Mouse (Mus musculus) ES-E14 (cell line): Measurements from ENCODE around the gene Aim2. TPM values are rescaled to one million over a fixed set of nuclear protein-coding genes. Genes with fewer than 3 reads are reported as not detected.

Experiments
- DNase-seq: peaks from one replicate; pipeline ENCODE4 v3.0.0-alpha.2; 2013; ENCODE audit warnings: low read depth, low spot score
- H3K27ac ChIP-seq: 2 replicates; pipeline ENCODE4 v1.5.1; 2012; ENCODE audit warnings: low read depth, mild to moderate bottlenecking, low read length, moderate library complexity, mixed read lengths; ENCODE audit not compliant: poor library complexity, insufficient read depth, severe bottlenecking
- H3K36me3 ChIP-seq: 2 replicates; pipeline ENCODE4 v1.6.1; 2012; ENCODE audit warnings: mild to moderate bottlenecking, low read length, moderate library complexity, mixed read lengths; ENCODE audit not compliant: control insufficient read depth, poor library complexity, insufficient read depth, severe bottlenecking
- H3K4me1 ChIP-seq, 2 experiments: fragments of 150-350 bp in 1 of 2; sonication (generic) in 1 of 2; 2 replicates each; pipeline ENCODE4 v1.6.1; 2012; ENCODE audit warnings: low read length in 2 of 2, mild to moderate bottlenecking in 1 of 2, mixed read lengths in 1 of 2; ENCODE audit not compliant: control insufficient read depth in 2 of 2, insufficient read depth in 2 of 2, poor library complexity in 1 of 2
- H3K4me3 ChIP-seq, 2 experiments: fragments of 150-350 bp in 1 of 2; sonication (generic) in 1 of 2; 2 replicates each; pipeline ENCODE4 v1.5.1; 2012; ENCODE audit warnings: low read length in 2 of 2, low read depth in 1 of 2, mild to moderate bottlenecking in 1 of 2, mixed read lengths in 1 of 2; ENCODE audit not compliant: insufficient read depth in 1 of 2, poor library complexity in 1 of 2, severe bottlenecking in 1 of 2
- H3K9ac ChIP-seq: 2 replicates; pipeline ENCODE4 v1.6.1; 2012; ENCODE audit warnings: low read depth, mild to moderate bottlenecking, low read length, mixed read lengths; ENCODE audit not compliant: poor library complexity, insufficient read depth, severe bottlenecking
- H3K9me3 ChIP-seq: fragments of 150-350 bp; sonication (generic); 2 replicates; pipeline ENCODE4 v1.6.1; 2012; ENCODE audit warnings: low read depth, mild to moderate bottlenecking, low read length; ENCODE audit not compliant: control insufficient read depth, insufficient read depth
- CHD2 ChIP-seq: IDR thresholded peaks from 2 replicates; pipeline ENCODE4 v1.6.1; 2014; ENCODE audit warnings: mild to moderate bottlenecking, low read depth, low read length, inconsistent platforms
- HCFC1 ChIP-seq: IDR thresholded peaks from 2 replicates; pipeline ENCODE4 v1.6.1; 2012; ENCODE audit warnings: low read length, inconsistent platforms, borderline replicate concordance; ENCODE audit not compliant: insufficient read depth
- MAFK ChIP-seq: IDR thresholded peaks from 2 replicates; pipeline ENCODE4 v1.6.1; 2014; ENCODE audit warnings: mild to moderate bottlenecking, low read depth, low read length, inconsistent platforms; ENCODE audit not compliant: insufficient read depth
- ZC3H11A ChIP-seq: IDR thresholded peaks from 2 replicates; pipeline ENCODE4 v1.6.1; 2012; ENCODE audit warnings: low read depth, mild to moderate bottlenecking, inconsistent platforms, low read length, borderline replicate concordance
- ZNF384 ChIP-seq: IDR thresholded peaks from 2 replicates; pipeline ENCODE4 v1.6.1; 2012; ENCODE audit warnings: low read depth, low read length, inconsistent platforms
- in situ Hi-C, 2 experiments: fragments of 600-800 bp; cut with MboI; formaldehyde crosslinking; loops; one replicate each; pipeline ENCODE4 v1.15.1; 2025; ENCODE audit warnings: low sequenced_read_pairs in 2 of 2, inconsistent platforms in 1 of 2; ENCODE audit not compliant: unreplicated experiment in 2 of 2
- total RNA-seq: library from RNA; depleted of rRNA; stranded (reverse); fragments of 300-350 nt; gene quantifications from 2 replicates; pipeline ENCODE4 v1.2.3, GENCODE M21; 2012

The Aim2 gene
- total RNA-seq, 1 experiment = 17.0 TPM

DNA sequence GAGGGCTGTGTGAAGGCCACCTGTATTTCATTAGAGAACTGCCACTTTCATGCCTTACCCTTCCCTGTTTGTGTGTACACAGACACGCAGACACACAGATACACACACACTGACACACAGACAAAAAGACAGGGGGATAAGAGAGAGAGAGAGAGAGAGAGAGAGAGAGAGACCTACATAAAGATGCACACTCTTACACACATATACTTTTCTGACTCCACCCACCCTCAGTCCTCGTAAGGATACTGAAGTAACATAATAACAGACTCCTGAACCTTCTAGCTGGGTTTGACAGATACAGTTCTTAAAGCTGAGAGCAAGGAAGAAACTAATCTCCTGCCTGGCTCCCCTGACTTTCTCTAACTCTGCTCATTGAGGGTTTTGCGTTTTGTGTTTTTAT is 38.8 kb downstream of the Aim2 start:
- in situ Hi-C loops = loop anchor here (10.0 to 25.0 kb wide), 3 partner anchors 65 to 977 kb away; partner anchors contain the start of gene Dusp23 (in 1 of the 2)
- Histone ChIP-seq H3K4me3 (no peak overlapping the region), H3K27ac (no peak overlapping the region), H3K9me3 (no peaks in the 10 kb centered on the region), H3K9ac (no peak overlapping the region), H3K4me1 (peaks cover 0 to 3% of the 10 kb centered on the region in 2 experiments; a peak in 1 of 4 replicates), H3K36me3 (no peaks in the 10 kb centered on the region)
- no peak for DNase-seq
- TF ChIP-seq HCFC1 = no peak
- TF ChIP-seq ZC3H11A = no peak
- no peak for TF ChIP-seq ZNF384
- no peak for TF ChIP-seq CHD2
- TF ChIP-seq MAFK = no peak

DNA sequence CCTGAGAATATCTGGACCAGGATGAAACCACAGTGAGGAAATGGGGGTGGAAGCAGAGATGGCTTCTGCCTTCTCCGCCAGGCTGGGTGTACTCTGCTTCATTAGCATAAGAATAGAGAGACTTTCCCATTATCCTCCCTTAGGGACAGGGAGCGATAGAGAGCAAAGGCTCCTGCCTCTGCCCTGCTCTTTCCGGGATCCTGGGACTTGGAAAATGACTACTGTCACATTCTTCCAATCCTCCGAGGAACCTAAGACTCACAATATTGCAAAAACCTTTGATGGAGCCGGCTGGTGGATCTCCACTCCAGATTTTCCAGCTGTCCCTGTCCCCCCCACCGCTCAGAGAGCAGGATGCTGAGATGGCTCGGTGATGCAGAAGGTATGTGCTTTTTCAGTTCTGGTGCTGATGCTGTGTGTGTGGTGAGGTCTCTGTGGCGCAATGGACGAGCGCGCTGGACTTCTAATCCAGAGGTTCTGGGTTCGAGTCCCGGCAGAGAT is 39.3 kb downstream of the Aim2 start:
- H3K4me3 ChIP-seq = peak overlapping the region in 1 of 2 experiments; percentile 14; a peak in 1 of 4 replicates
- peaks cover 0 to 3% of the 10 kb centered on the region in 2 experiments; a peak in 1 of 4 replicates for H3K4me1 ChIP-seq
- H3K9ac ChIP-seq = no peak overlapping the region
- no peak overlapping the region for H3K27ac ChIP-seq
- H3K36me3 ChIP-seq = no peaks in the 10 kb centered on the region
- H3K9me3 ChIP-seq = no peaks in the 10 kb centered on the region
- in situ Hi-C loops = loop anchor here (5.0 to 25.0 kb wide), 4 partner anchors 65 to 978 kb away; partner anchors contain the start of gene Dusp23 (in 1 of the 2)
- TF ChIP-seq MAFK (0 out of 2 replicates have a peak, but pooled peaks have one; percentile 16), ZNF384 (no peak)
- DNase-seq = peak; percentile 47

DNA sequence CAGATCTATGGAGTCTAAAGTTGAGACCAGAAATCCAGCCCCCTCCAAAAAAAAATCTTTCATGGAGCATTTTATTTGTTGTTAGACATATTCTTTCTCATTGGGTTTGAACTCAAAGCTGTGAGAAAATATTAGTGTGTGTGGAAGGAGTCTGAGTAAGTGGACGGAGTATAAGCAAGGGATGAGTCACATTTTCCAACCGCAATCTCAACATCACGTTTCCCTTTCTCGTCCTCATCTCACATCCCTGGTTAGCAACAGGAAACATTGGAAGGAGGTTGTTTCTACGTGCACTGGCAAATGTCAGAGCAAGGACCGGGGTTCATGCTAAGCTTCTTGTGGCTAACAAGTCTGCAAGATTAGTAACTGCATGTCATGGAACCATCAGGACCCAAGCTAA is 41.1 kb downstream of the Aim2 start:
- no peak overlapping the region for H3K27ac ChIP-seq
- in situ Hi-C loops = loop anchor here (5.0 to 25.0 kb wide), 3 partner anchors 69 to 979 kb away; partner anchors contain the start of gene Dusp23 (in 1 of the 2)

DNA sequence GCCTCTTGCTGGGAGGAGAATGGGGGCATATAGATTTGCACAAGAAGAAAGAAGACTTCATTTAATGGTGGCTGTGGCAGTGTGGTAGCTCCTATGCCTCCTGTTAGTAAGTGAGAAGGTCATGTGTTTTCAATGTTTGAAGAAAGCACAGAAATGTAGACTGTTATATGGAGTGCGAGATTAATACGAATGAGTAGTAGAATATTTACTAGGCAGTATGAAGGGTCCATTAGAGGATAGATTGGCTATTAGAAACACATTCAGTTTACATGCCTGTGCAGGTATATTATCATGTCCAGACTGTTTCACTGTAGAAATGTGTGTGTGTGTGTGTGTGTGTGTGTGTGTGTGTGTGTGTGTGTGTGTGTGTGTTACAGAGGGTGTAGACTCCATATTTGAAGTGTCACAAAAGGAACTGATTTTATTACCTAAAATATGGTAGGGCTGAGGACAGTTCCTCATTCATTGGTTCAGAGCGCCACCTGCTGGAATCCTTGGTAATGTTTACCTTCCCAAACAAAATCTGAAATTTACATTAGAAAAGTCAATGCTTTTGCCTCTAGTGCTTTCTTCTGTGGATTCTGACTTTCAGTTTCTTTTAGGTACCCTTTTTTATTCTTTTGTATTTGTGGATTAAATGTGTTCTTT is 47.8 kb downstream of the Aim2 start:
- Histone ChIP-seq H3K27ac (no peak overlapping the region), H3K4me3 (no peak overlapping the region), H3K36me3 (no peaks in the 10 kb centered on the region), H3K4me1 (no peaks in the 10 kb centered on the region; a peak in 1 of 4 replicates), H3K9ac (no peak overlapping the region), H3K9me3 (no peaks in the 10 kb centered on the region)
- TF ChIP-seq ZC3H11A = peak; percentile 49; the same call in 1 of the 2 replicates
- TF ChIP-seq MAFK = no peak
- TF ChIP-seq ZNF384 = no peak
- in situ Hi-C loops = loop anchor here (25.0 kb wide), 2 partner anchors 761 to 986 kb away; partner anchors contain the start of gene Dusp23 (in 1 of the 2)
- peak; percentile 44 for DNase-seq

More for the DNA sequence above, 41.1 kb downstream of the Aim2 start:
- DNase-seq = no peak
- Histone ChIP-seq H3K9ac (no peak overlapping the region), H3K9me3 (no peaks in the 10 kb centered on the region), H3K4me3 (no peak overlapping the region), H3K4me1 (peaks cover 0 to 3% of the 10 kb centered on the region in 2 experiments; a peak in 1 of 4 replicates), H3K36me3 (no peaks in the 10 kb centered on the region)
- no peak for TF ChIP-seq ZC3H11A
- no peak for TF ChIP-seq ZNF384
- TF ChIP-seq HCFC1 = no peak
- no peak for TF ChIP-seq MAFK
- TF ChIP-seq CHD2 = no peak
